Mouse (Mus musculus) testis, adult 2 months (tissue): ENCODE results near the gene Kat2a.

ENCODE experiments used
- CTCF ChIP-seq: fragments of 200-500 bp; IDR thresholded peaks from 2 replicates; pipeline ENCODE4 v1.5.1; 2012; ENCODE audit warnings: low read depth, mild to moderate bottlenecking, inconsistent platforms, low read length, moderate library complexity; ENCODE audit not compliant: control insufficient read depth, insufficient read depth, insufficient replicate concordance
- POLR2A ChIP-seq: fragments of 200-500 bp; IDR thresholded peaks from 2 replicates; pipeline ENCODE4 v1.6.1; 2012; ENCODE audit warnings: low read depth, mild to moderate bottlenecking, inconsistent platforms, low read length, moderate library complexity; ENCODE audit not compliant: control insufficient read depth

GRCm38 (mm10) chr11:100702906-100703305 lies 9.4 kb downstream of the Kat2a start:
- TF ChIP-seq CTCF: no peak
- TF ChIP-seq POLR2A: no peak
